Mouse (Mus musculus) intestine, embryonic 14.5 days (tissue): ENCODE data around the gene Rbx1. TPM values are rescaled to one million over a fixed set of nuclear protein-coding genes. Genes with fewer than 3 reads are reported as not detected.

Experiments used
- ATAC-seq: fragments of 200-750 bp; cut with Nextera tagmentation; replicated peaks from 2 replicates; pipeline ENCODE4 v1.8.0; 2017; ENCODE audit warnings: low read depth, moderate number of reproducible peaks, moderate TSS enrichment, moderate library complexity; ENCODE audit not compliant: low FRiP score, low TSS enrichment
- DNase-seq: peaks from one replicate; pipeline ENCODE4 v3.0.0-alpha.2; 2018; ENCODE audit warnings: low spot score
- H3K27ac ChIP-seq: fragments of 300-500 bp; sonication (generic); 2 replicates; pipeline ENCODE4 v1.5.1; 2014; ENCODE audit warnings: low read depth, mild to moderate bottlenecking, control low read depth
- H3K27me3 ChIP-seq: fragments of 300-500 bp; sonication (generic); replicated peaks from 2 replicates; pipeline ENCODE4 v1.6.1; 2014; ENCODE audit warnings: low read length, control low read depth; ENCODE audit not compliant: control insufficient read depth, insufficient read depth
- H3K36me3 ChIP-seq: fragments of 300-500 bp; sonication (generic); 2 replicates; pipeline ENCODE4 v1.6.1; 2014; ENCODE audit warnings: low read length, control low read depth; ENCODE audit not compliant: control insufficient read depth, insufficient read depth
- H3K4me1 ChIP-seq: fragments of 300-500 bp; sonication (generic); replicated peaks from 2 replicates; pipeline ENCODE4 v1.6.1; 2014; ENCODE audit warnings: low read length, control low read depth, mixed read lengths; ENCODE audit not compliant: control insufficient read depth, insufficient read depth
- H3K4me2 ChIP-seq: fragments of 300-500 bp; sonication (generic); 2 replicates; pipeline ENCODE4 v1.6.1; 2014; ENCODE audit warnings: low read length
- H3K4me3 ChIP-seq: fragments of 300-500 bp; sonication (generic); 2 replicates; pipeline ENCODE4 v1.5.1; 2014; ENCODE audit warnings: low read depth, low read length, control low read depth, mixed read lengths
- H3K9ac ChIP-seq: fragments of 300-500 bp; sonication (generic); 2 replicates; pipeline ENCODE4 v1.6.1; 2014; ENCODE audit warnings: mild to moderate bottlenecking, low read length
- H3K9me3 ChIP-seq: fragments of 300-500 bp; sonication (generic); 2 replicates; pipeline ENCODE4 v1.6.1; 2016; ENCODE audit warnings: low read length, control low read depth; ENCODE audit not compliant: control insufficient read depth
- WGBS: fragments of 180-500 bp; shearing (Covaris S2); extraction: QIAGEN DNeasy Blood & Tissue Kit; methylation state at CpG from one replicate; pipeline ENCODE4 v1.1.7; 2014; 5-methylcytosine and 5-hydroxymethylcytosine counted together
- polyA plus RNA-seq: library from polyadenylated mRNA; unstranded; fragments of >200 nt; fragmentation: Nextera tagmentation; extraction: Ambion mirVana; gene quantifications from 2 replicates; pipeline ENCODE4 v1.2.1, GENCODE M21; 2014

Rbx1 gene
- polyA plus RNA-seq, 1 experiment from 2014 or later = 514 TPM

DNA sequence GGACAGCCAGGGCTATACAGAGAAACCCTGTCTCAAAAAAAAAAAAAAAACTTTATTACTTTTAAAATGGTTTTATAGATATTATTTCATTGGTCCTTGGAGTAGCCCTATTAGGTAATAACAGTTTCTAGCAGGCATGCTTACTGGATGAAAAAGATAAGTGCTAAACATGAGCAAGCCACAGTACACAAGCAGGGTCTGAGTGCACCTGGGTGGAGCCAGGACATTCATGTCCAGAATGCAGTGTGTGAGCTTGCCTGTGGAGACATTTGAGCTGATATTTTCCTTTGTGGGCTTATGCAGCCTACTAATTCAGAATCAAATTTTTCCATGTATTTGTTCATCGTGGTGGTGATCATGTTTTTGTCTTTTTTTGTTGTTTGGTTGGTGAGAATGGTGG is 27.8 kb upstream of the Rbx1 start:
- peaks cover 20% of the 10 kb centered on the region for H3K36me3 ChIP-seq
- 95% methylated on average over 1 of the region's 1 CpGs for WGBS
- no peak overlapping the region for H3K9ac ChIP-seq
- H3K4me2 ChIP-seq = no peak overlapping the region
- DNase-seq = no peak
- H3K27me3 ChIP-seq = no peaks in the 10 kb centered on the region
- H3K4me1 ChIP-seq = no peaks in the 10 kb centered on the region
- H3K4me3 ChIP-seq = no peak overlapping the region
- H3K9me3 ChIP-seq = no peaks in the 10 kb centered on the region
- H3K27ac ChIP-seq = no peak overlapping the region
- no peak for ATAC-seq

DNA sequence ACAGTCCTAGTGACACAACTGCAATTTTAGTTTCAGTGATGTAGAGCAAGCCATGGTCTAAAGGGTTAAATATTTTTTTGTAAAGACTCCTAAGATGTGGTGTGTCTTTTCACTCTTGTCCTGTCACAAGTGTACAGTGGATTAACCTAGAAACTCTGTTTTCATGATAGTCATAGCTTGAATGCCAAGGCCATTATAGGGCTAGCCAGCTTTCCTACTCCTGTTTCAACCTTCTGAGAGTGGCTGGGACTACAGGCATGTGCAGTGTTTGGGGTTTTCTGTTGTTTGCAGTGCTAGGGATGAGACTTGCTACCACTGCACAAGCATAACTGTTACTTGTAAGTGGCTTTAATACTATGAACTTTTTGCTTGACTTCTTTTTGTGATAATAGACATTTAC is 26.9 kb upstream of the Rbx1 start:
- H3K4me1 ChIP-seq = no peaks in the 10 kb centered on the region
- H3K36me3 ChIP-seq = peaks cover 21% of the 10 kb centered on the region
- no peak overlapping the region for H3K9ac ChIP-seq
- no peak overlapping the region for H3K4me2 ChIP-seq
- DNase-seq (no peak), ATAC-seq (no peak)
- H3K9me3 ChIP-seq = no peaks in the 10 kb centered on the region
- no peak overlapping the region for H3K4me3 ChIP-seq
- no peak overlapping the region for H3K27ac ChIP-seq
- H3K27me3 ChIP-seq = no peaks in the 10 kb centered on the region

GRCm38 (mm10) chr15:81448463-81448862 is 17.6 kb upstream of the Rbx1 start:
- Histone ChIP-seq H3K36me3 (peaks cover 38% of the 10 kb centered on the region), H3K4me2 (no peak overlapping the region), H3K27me3 (no peaks in the 10 kb centered on the region), H3K9me3 (no peaks in the 10 kb centered on the region), H3K4me1 (no peaks in the 10 kb centered on the region), H3K27ac (no peak overlapping the region), H3K4me3 (no peak overlapping the region), H3K9ac (no peak overlapping the region)
- WGBS = 46% methylated on average over 3 of the region's 3 CpGs
- 0 out of 2 replicates have a peak, but pooled peaks have one; percentile 40 for ATAC-seq
- DNase-seq = peak; percentile 64

- H3K4me3 ChIP-seq = no peak overlapping the region
- ATAC-seq (no peak), DNase-seq (no peak)
- no peak overlapping the region for H3K27ac ChIP-seq
- H3K9me3 ChIP-seq = peaks cover 8% of the 10 kb centered on the region; the same call in 1 of the 2 replicates
- WGBS = 77% methylated on average over 7 of the region's 7 CpGs
- peaks cover 5% of the 10 kb centered on the region; the same call in 1 of the 2 replicates for H3K36me3 ChIP-seq
- no peaks in the 10 kb centered on the region for H3K27me3 ChIP-seq
- H3K4me1 ChIP-seq = 0 out of 2 replicates have a peak, but pooled peaks cover 5% of the 10 kb centered on the region
- no peak overlapping the region for H3K4me2 ChIP-seq
- no peak overlapping the region for H3K9ac ChIP-seq
Measured at GRCm38 (mm10) chr15:81461523-81461922, 4.6 kb upstream of the Rbx1 start.

- Histone ChIP-seq H3K27me3 (no peaks in the 10 kb centered on the region), H3K9ac (peak overlapping the region; percentile 69), H3K4me2 (peak overlapping the region; percentile 67), H3K36me3 (peaks cover 18% of the 10 kb centered on the region), H3K9me3 (peaks cover 8% of the 10 kb centered on the region; the same call in 1 of the 2 replicates), H3K4me1 (0 out of 2 replicates have a peak, but pooled peaks cover 7% of the 10 kb centered on the region), H3K27ac (peak overlapping the region; percentile 85), H3K4me3 (peak overlapping the region; percentile 77)
- WGBS = 76% methylated on average over 12 of the region's 12 CpGs
- ATAC-seq = no peak
- DNase-seq = no peak
Measured at GRCm38 (mm10) chr15:81465016-81465660, 958 bp upstream of the Rbx1 start.

DNA sequence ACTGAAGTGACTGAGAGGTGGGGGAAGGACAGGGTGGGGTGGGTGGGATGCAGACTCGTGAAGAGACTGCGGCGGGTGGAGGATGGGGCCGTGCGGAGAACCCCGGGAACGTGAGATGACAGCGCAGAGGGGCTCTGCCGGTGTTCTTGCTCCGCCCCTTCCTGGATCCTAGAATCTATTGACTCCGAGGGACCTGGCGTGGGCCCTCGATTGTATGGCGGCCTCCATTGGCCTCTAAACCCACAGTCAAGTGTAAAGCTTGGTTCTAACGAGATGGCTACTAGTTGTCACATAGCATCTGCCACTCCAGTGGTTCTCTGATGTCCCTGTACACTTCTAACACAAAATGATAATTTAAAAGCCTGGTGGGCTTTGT is 630 bp downstream of the Rbx1 start:
- Histone ChIP-seq H3K4me3 (peak overlapping the region; percentile 77), H3K27me3 (no peaks in the 10 kb centered on the region), H3K9me3 (peaks cover 8% of the 10 kb centered on the region; the same call in 1 of the 2 replicates), H3K9ac (peak overlapping the region; percentile 66), H3K4me1 (0 out of 2 replicates have a peak, but pooled peaks cover 7% of the 10 kb centered on the region), H3K27ac (peak overlapping the region; percentile 70), H3K4me2 (peak overlapping the region; percentile 64), H3K36me3 (peaks cover 30% of the 10 kb centered on the region)
- ATAC-seq (no peak; the same call in 1 of the 2 replicates), DNase-seq (no peak)
- WGBS = 0% methylated on average over 15 of the region's 15 CpGs

- Histone ChIP-seq H3K4me2 (no peak overlapping the region), H3K4me1 (0 out of 2 replicates have a peak, but pooled peaks cover 2% of the 10 kb centered on the region), H3K4me3 (no peak overlapping the region), H3K27me3 (no peaks in the 10 kb centered on the region), H3K9ac (no peak overlapping the region), H3K36me3 (peaks cover 70% of the 10 kb centered on the region), H3K27ac (no peak overlapping the region), H3K9me3 (no peaks in the 10 kb centered on the region)
- 78% methylated on average over 8 of the region's 8 CpGs for WGBS
- ATAC-seq (no peak), DNase-seq (no peak)
Measured at GRCm38 (mm10) chr15:81470735-81471134, 4.6 kb downstream of the Rbx1 start.

DNA sequence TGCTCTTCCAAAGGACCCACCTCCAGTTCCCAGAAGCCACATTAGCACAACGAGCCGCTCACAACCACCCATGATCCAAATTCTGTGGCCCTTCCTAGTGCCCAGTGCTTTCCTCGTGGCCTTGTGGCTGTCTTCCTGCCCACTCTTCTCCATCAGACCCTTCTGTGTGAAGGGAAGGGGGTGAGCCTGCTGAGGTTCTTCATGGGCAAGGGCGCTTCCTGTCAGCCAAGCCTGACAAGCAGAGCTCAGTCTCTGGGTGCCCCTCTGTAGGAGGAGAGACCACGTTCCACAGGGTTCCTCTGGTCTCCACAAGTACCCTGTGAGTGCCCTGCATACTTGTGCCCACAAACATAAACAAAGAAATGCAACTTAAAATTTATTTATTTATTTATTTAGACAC is 6.2 kb downstream of the Rbx1 start:
- no peaks in the 10 kb centered on the region for H3K27me3 ChIP-seq
- WGBS = 92% methylated on average over 5 of the region's 5 CpGs
- H3K4me1 ChIP-seq = 0 out of 2 replicates have a peak, but pooled peaks cover 2% of the 10 kb centered on the region
- DNase-seq = no peak
- H3K9me3 ChIP-seq = no peaks in the 10 kb centered on the region
- H3K4me3 ChIP-seq = no peak overlapping the region
- ATAC-seq = no peak
- H3K4me2 ChIP-seq = no peak overlapping the region
- peaks cover 73% of the 10 kb centered on the region for H3K36me3 ChIP-seq
- no peak overlapping the region for H3K9ac ChIP-seq
- H3K27ac ChIP-seq = no peak overlapping the region

GRCm38 (mm10) chr15:81475654-81476053 is 9.6 kb downstream of the Rbx1 start:
- Histone ChIP-seq H3K4me1 (no peaks in the 10 kb centered on the region), H3K4me2 (no peak overlapping the region), H3K36me3 (peaks cover 54% of the 10 kb centered on the region), H3K4me3 (no peak overlapping the region), H3K9me3 (no peaks in the 10 kb centered on the region), H3K9ac (no peak overlapping the region), H3K27me3 (no peaks in the 10 kb centered on the region), H3K27ac (no peak overlapping the region)
- 45% methylated on average over 3 of the region's 3 CpGs for WGBS
- DNase-seq (no peak), ATAC-seq (no peak)
